ENCODE assay signal across 19 mouse cellular contexts in the genomic region with DNA sequence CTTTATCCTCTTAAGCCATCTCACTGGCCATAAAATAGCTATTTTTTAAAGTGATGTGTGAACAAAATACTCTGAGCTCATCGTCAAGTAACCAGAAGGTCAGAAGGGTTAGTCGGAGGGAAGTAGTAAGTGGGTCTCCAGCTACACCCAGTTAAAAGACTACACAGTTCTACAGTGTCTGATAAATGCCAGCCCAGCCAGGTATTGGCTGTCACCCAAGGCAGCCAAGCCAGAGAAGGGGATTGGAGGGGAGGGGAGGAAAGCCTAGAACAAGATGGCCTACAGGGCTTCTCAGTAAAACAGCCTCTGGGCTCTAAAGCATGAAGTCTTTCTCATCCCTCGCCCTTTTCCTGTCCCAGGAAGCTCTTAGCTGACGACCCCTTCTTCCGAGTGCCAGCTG. TPM values are rescaled to one million over a fixed set of nuclear protein-coding genes. Genes with fewer than 3 reads are reported as not detected.
A peak's percentile ranks its signal among the peaks of the same experiment; 100 is the strongest.
DNase-seq lines count a peak whose midpoint lies in the region; ATAC-seq and TF ChIP-seq lines count a peak whose summit lies in the region.
"Had no signal": no experiment of that assay in that cellular context is flagged by ENCODE, and none has a peak within 500 bp of the region (broad histone marks: within the 10 kb centered on the region; RNA-seq: fewer than 3 reads in every experiment).

No protein-coding gene starts in this region.

- 0 out of 2 replicates have a peak overlapping the region, but pooled peaks have one; percentile 7 for H3K9ac ChIP-seq in heart, embryonic 13.5 days
- no peak overlapping the region for H3K9ac ChIP-seq in hindbrain, postnatal 0 days (replicated peaks; ENCODE audit: low read length)
- H3K9ac ChIP-seq in hindbrain, embryonic 12.5 days, result no peak overlapping the region
- no peak overlapping the region for H3K9ac ChIP-seq in midbrain, postnatal 0 days (replicated peaks; ENCODE audit: low read length, poor library complexity, severe bottlenecking)
- H3K9ac ChIP-seq: embryonic facial prominence, embryonic 13.5 days; forebrain, embryonic 15.5 days; hindbrain, embryonic 13.5 days had no signal

- no peak overlapping the region for H3K4me2 ChIP-seq in heart, embryonic 13.5 days
- H3K4me2 ChIP-seq in hindbrain, postnatal 0 days (ENCODE audit: low read depth, low read length), result no peak overlapping the region
- H3K4me2 ChIP-seq in hindbrain, embryonic 12.5 days (replicated peaks), result no peak overlapping the region
- H3K4me2 ChIP-seq in midbrain, postnatal 0 days (ENCODE audit: low read depth, low read length, poor library complexity, severe bottlenecking), result no peak overlapping the region
- H3K4me2 ChIP-seq: embryonic facial prominence, embryonic 13.5 days; forebrain, embryonic 15.5 days; hindbrain, embryonic 13.5 days had no signal

- TF ChIP-seq POLR2A in cerebellum, adult 2 months (IDR thresholded peaks at IDR 0.05; ENCODE audit: borderline replicate concordance, insufficient read depth, low read length), result no peak

- no peaks in the 10 kb centered on the region for H3K27me3 ChIP-seq in cerebellum, adult 2 months (ENCODE audit: control insufficient read depth, insufficient read depth, low read length)
- no peaks in the 10 kb centered on the region for H3K27me3 ChIP-seq in heart, embryonic 13.5 days (replicated peaks)
- H3K27me3 ChIP-seq in hindbrain, postnatal 0 days (ENCODE audit: insufficient read depth, low read length), result no peaks in the 10 kb centered on the region
- H3K27me3 ChIP-seq in hindbrain, embryonic 12.5 days, result no peaks in the 10 kb centered on the region
- H3K27me3 ChIP-seq in midbrain, postnatal 0 days (ENCODE audit: insufficient read depth, low read length), result no peaks in the 10 kb centered on the region
- no peaks in the 10 kb centered on the region for H3K27me3 ChIP-seq in midbrain, embryonic 10.5 days (ENCODE audit: low read depth, poor library complexity, severe bottlenecking)
- H3K27me3 ChIP-seq: embryonic facial prominence, embryonic 13.5 days; forebrain, embryonic 15.5 days; hindbrain, embryonic 13.5 days; Patski had no signal

- no peak for ATAC-seq in heart, embryonic 13.5 days (ENCODE audit: extremely low read depth, insufficient number of reproducible peaks, low FRiP score, low TSS enrichment)
- 0 out of 2 replicates have a peak, but pooled peaks have one; percentile 38 for ATAC-seq in hindbrain, postnatal 0 days
- ATAC-seq in hindbrain, embryonic 12.5 days (ENCODE audit: low FRiP score), result no peak
- no peak for ATAC-seq in midbrain, postnatal 0 days (ENCODE audit: low FRiP score)
- ATAC-seq: forebrain, embryonic 15.5 days; intestine, embryonic 16.5 days; Patski had no signal

- DNase-seq in cerebellum, postnatal 14 days, result peak; percentile 79 to 84
- no peak for DNase-seq in cerebellum, adult 2 months
- no peak for DNase-seq in heart, adult 9 months (ENCODE audit: low spot score in 2 of 2)
- peak; percentile 24 for DNase-seq in hindbrain, postnatal 0 days (ENCODE audit: low spot score)
- peak; percentile 15 for DNase-seq in midbrain, postnatal 0 days (ENCODE audit: low spot score)
- DNase-seq in midbrain, embryonic 10.5 days (ENCODE audit: low spot score), result no peak
- DNase-seq: adrenal gland, postnatal 14 days; cerebellum, adult 11-12 months; gastrocnemius, postnatal 14 days; heart, postnatal 36 days; kidney, adult 2 months had no signal

- 36% methylated on average over 5 of the region's 5 CpGs for WGBS in cerebellum, adult 2 months
- WGBS in heart, embryonic 13.5 days, result 66% methylated on average over 5 of the region's 5 CpGs
- 60% methylated on average over 5 of the region's 5 CpGs for WGBS in hindbrain, postnatal 0 days
- WGBS in hindbrain, embryonic 12.5 days, result 82% methylated on average over 5 of the region's 5 CpGs
- 84% methylated on average over 5 of the region's 5 CpGs for WGBS in midbrain, postnatal 0 days
- WGBS in midbrain, embryonic 10.5 days, result 91% methylated on average over 5 of the region's 5 CpGs

- H3K36me3 ChIP-seq in heart, embryonic 13.5 days, result peaks cover 26% of the 10 kb centered on the region
- H3K36me3 ChIP-seq in hindbrain, postnatal 0 days (ENCODE audit: insufficient read depth, low read length), result peaks cover 6% of the 10 kb centered on the region
- H3K36me3 ChIP-seq in hindbrain, embryonic 12.5 days, result peaks cover 45% of the 10 kb centered on the region
- H3K36me3 ChIP-seq in midbrain, postnatal 0 days (ENCODE audit: insufficient read depth, low read length), result peaks cover 16% of the 10 kb centered on the region; the same call in 1 of the 2 replicates
- peaks cover 56% of the 10 kb centered on the region for H3K36me3 ChIP-seq in midbrain, embryonic 10.5 days

- no peak for TF ChIP-seq CTCF in cerebellum, adult 2 months (IDR thresholded peaks at IDR 0.05; ENCODE audit: borderline replicate concordance, insufficient read depth, low read depth, low read length)
- no peak for TF ChIP-seq CTCF in hindbrain, postnatal 0 days (IDR thresholded peaks at IDR 0.05; ENCODE audit: low read depth)
- TF ChIP-seq CTCF in midbrain, postnatal 0 days (IDR thresholded peaks at IDR 0.05), result no peak

- no peaks in the 10 kb centered on the region for H3K9me3 ChIP-seq in heart, embryonic 13.5 days
- H3K9me3 ChIP-seq in hindbrain, postnatal 0 days (ENCODE audit: low read length), result no peaks in the 10 kb centered on the region
- H3K9me3 ChIP-seq in hindbrain, embryonic 12.5 days (replicated peaks), result no peaks in the 10 kb centered on the region
- no peaks in the 10 kb centered on the region for H3K9me3 ChIP-seq in midbrain, postnatal 0 days (ENCODE audit: low read length)
- no peaks in the 10 kb centered on the region for H3K9me3 ChIP-seq in midbrain, embryonic 10.5 days (replicated peaks)
- H3K9me3 ChIP-seq: embryonic facial prominence, embryonic 13.5 days; forebrain, embryonic 15.5 days; hindbrain, embryonic 13.5 days had no signal

- H3K27ac ChIP-seq in cerebellum, adult 2 months (ENCODE audit: insufficient read depth, low read length), result no peak overlapping the region
- H3K27ac ChIP-seq in heart, embryonic 13.5 days (replicated peaks), result no peak overlapping the region
- no peak overlapping the region for H3K27ac ChIP-seq in hindbrain, postnatal 0 days
- H3K27ac ChIP-seq in hindbrain, embryonic 12.5 days, result no peak overlapping the region
- H3K27ac ChIP-seq in midbrain, postnatal 0 days (ENCODE audit: low read depth, low read length), result no peak overlapping the region
- no peak overlapping the region for H3K27ac ChIP-seq in midbrain, embryonic 10.5 days (replicated peaks)
- H3K27ac ChIP-seq: embryonic facial prominence, embryonic 13.5 days; forebrain, embryonic 15.5 days; hindbrain, embryonic 13.5 days had no signal

- H3K4me3 ChIP-seq in cerebellum, adult 2 months (replicated peaks; ENCODE audit: insufficient read depth, low read depth, low read length), result no peak overlapping the region
- H3K4me3 ChIP-seq in heart, embryonic 13.5 days, result no peak overlapping the region
- H3K4me3 ChIP-seq in hindbrain, postnatal 0 days (ENCODE audit: low read length), result no peak overlapping the region
- no peak overlapping the region for H3K4me3 ChIP-seq in hindbrain, embryonic 12.5 days
- H3K4me3 ChIP-seq in midbrain, postnatal 0 days (ENCODE audit: low read depth, low read length), result no peak overlapping the region
- no peak overlapping the region for H3K4me3 ChIP-seq in midbrain, embryonic 10.5 days
- H3K4me3 ChIP-seq: embryonic facial prominence, embryonic 13.5 days; forebrain, embryonic 15.5 days; hindbrain, embryonic 13.5 days had no signal

- H3K4me1 ChIP-seq in cerebellum, adult 2 months (ENCODE audit: control insufficient read depth, insufficient read depth, low read length), result no peaks in the 10 kb centered on the region; the same call in 1 of the 2 replicates
- H3K4me1 ChIP-seq in heart, embryonic 13.5 days, result peaks cover 4% of the 10 kb centered on the region; the same call in 1 of the 2 replicates
- H3K4me1 ChIP-seq in hindbrain, postnatal 0 days (ENCODE audit: insufficient read depth, low read length), result no peaks in the 10 kb centered on the region
- H3K4me1 ChIP-seq in hindbrain, embryonic 12.5 days, result no peaks in the 10 kb centered on the region
- H3K4me1 ChIP-seq in midbrain, postnatal 0 days (ENCODE audit: insufficient read depth, low read length), result no peaks in the 10 kb centered on the region
- no peaks in the 10 kb centered on the region for H3K4me1 ChIP-seq in midbrain, embryonic 10.5 days
- H3K4me1 ChIP-seq: embryonic facial prominence, embryonic 13.5 days; forebrain, embryonic 15.5 days; hindbrain, embryonic 13.5 days had no signal

RNA-seq across cellular contexts. Expression of a gene that starts 8.3 kb away (rescaled TPM):
- 56.7 and 64.1 TPM in 2 replicates for polyA plus RNA-seq in cerebellum, adult 2 months (2012; rRNA removed)
- polyA plus RNA-seq in heart, embryonic 13.5 days (2015; fragmentation: Nextera tagmentation; extraction: Ambion mirVana), result 8.3 and 8.8 TPM in 2 replicates
- 140 and 161 TPM in 2 replicates for total RNA-seq in hindbrain, postnatal 0 days (2014; rRNA removed)
- polyA plus RNA-seq in hindbrain, postnatal 0 days (2015; fragmentation: Nextera tagmentation; extraction: Ambion mirVana), result 55.9 and 59.5 TPM in 2 replicates
- 60.2 and 63.0 TPM in 2 replicates for polyA plus RNA-seq in hindbrain, embryonic 12.5 days (2016; fragmentation: Nextera tagmentation; extraction: Ambion mirVana)
- total RNA-seq in midbrain, postnatal 0 days (2014; rRNA removed), result 111 and 147 TPM in 2 replicates
- polyA plus RNA-seq in midbrain, postnatal 0 days (2015; fragmentation: Nextera tagmentation; extraction: Ambion mirVana), result 59.8 and 60.9 TPM in 2 replicates
- polyA plus RNA-seq in midbrain, embryonic 10.5 days (2016; fragmentation: Nextera tagmentation; extraction: Ambion mirVana), result 21.0 and 25.7 TPM in 2 replicates
- polyA plus RNA-seq: activated CD4-positive, CD25-positive, alpha-beta regulatory T cell, adult 4 months had no signal

RNA-seq across cellular contexts. Expression of a gene that starts 17.1 kb away (rescaled TPM):
- polyA plus RNA-seq in cerebellum, adult 2 months (2012; rRNA removed), result 20.8 and 23.9 TPM in 2 replicates
- 10.2 and 12.0 TPM in 2 replicates for polyA plus RNA-seq in heart, embryonic 13.5 days (2015; fragmentation: Nextera tagmentation; extraction: Ambion mirVana)
- 26.5 and 27.6 TPM in 2 replicates for total RNA-seq in hindbrain, postnatal 0 days (2014; rRNA removed)
- 16.7 and 20.4 TPM in 2 replicates for polyA plus RNA-seq in hindbrain, postnatal 0 days (2015; fragmentation: Nextera tagmentation; extraction: Ambion mirVana)
- polyA plus RNA-seq in hindbrain, embryonic 12.5 days (2016; fragmentation: Nextera tagmentation; extraction: Ambion mirVana), result 23.2 and 24.3 TPM in 2 replicates
- 24.8 and 26.0 TPM in 2 replicates for total RNA-seq in midbrain, postnatal 0 days (2014; rRNA removed)
- polyA plus RNA-seq in midbrain, postnatal 0 days (2015; fragmentation: Nextera tagmentation; extraction: Ambion mirVana), result 15.1 and 16.7 TPM in 2 replicates
- polyA plus RNA-seq in midbrain, embryonic 10.5 days (2016; fragmentation: Nextera tagmentation; extraction: Ambion mirVana), result 23.1 and 24.1 TPM in 2 replicates

RNA-seq across cellular contexts. Expression of a gene that starts 21.5 kb away (rescaled TPM):
- polyA plus RNA-seq in cerebellum, adult 2 months (2012; rRNA removed), result 12.4 and 13.2 TPM in 2 replicates
- 2.3 and 3.3 TPM in 2 replicates for polyA plus RNA-seq in heart, embryonic 13.5 days (2015; fragmentation: Nextera tagmentation; extraction: Ambion mirVana)
- 14.3 and 18.8 TPM in 2 replicates for total RNA-seq in hindbrain, postnatal 0 days (2014; rRNA removed)
- polyA plus RNA-seq in hindbrain, postnatal 0 days (2015; fragmentation: Nextera tagmentation; extraction: Ambion mirVana), result 3.3 and 4.0 TPM in 2 replicates
- 10.2 and 10.7 TPM in 2 replicates for polyA plus RNA-seq in hindbrain, embryonic 12.5 days (2016; fragmentation: Nextera tagmentation; extraction: Ambion mirVana)
- total RNA-seq in midbrain, postnatal 0 days (2014; rRNA removed), result 15.3 and 17.3 TPM in 2 replicates
- 4.7 and 5.4 TPM in 2 replicates for polyA plus RNA-seq in midbrain, postnatal 0 days (2015; fragmentation: Nextera tagmentation; extraction: Ambion mirVana)
- polyA plus RNA-seq in midbrain, embryonic 10.5 days (2016; fragmentation: Nextera tagmentation; extraction: Ambion mirVana), result 5.3 and 5.9 TPM in 2 replicates

RNA-seq across cellular contexts. Expression of a gene that starts 53.9 kb away (rescaled TPM):
- 158 and 173 TPM in 2 replicates for polyA plus RNA-seq in cerebellum, adult 2 months (2012; rRNA removed)
- polyA plus RNA-seq in heart, embryonic 13.5 days (2015; fragmentation: Nextera tagmentation; extraction: Ambion mirVana), result 158 TPM in 2 replicates
- 128 and 131 TPM in 2 replicates for total RNA-seq in hindbrain, postnatal 0 days (2014; rRNA removed)
- polyA plus RNA-seq in hindbrain, postnatal 0 days (2015; fragmentation: Nextera tagmentation; extraction: Ambion mirVana), result 142 and 147 TPM in 2 replicates
- polyA plus RNA-seq in hindbrain, embryonic 12.5 days (2016; fragmentation: Nextera tagmentation; extraction: Ambion mirVana), result 233 and 254 TPM in 2 replicates
- total RNA-seq in midbrain, postnatal 0 days (2014; rRNA removed), result 138 and 142 TPM in 2 replicates
- 147 and 151 TPM in 2 replicates for polyA plus RNA-seq in midbrain, postnatal 0 days (2015; fragmentation: Nextera tagmentation; extraction: Ambion mirVana)
- 399 and 409 TPM in 2 replicates for polyA plus RNA-seq in midbrain, embryonic 10.5 days (2016; fragmentation: Nextera tagmentation; extraction: Ambion mirVana)

RNA-seq across cellular contexts. Expression of a gene that starts 54.3 kb away (rescaled TPM):
- polyA plus RNA-seq in cerebellum, adult 2 months (2012; rRNA removed), result 17.9 and 18.8 TPM in 2 replicates
- 2.9 and 3.1 TPM in 2 replicates for polyA plus RNA-seq in heart, embryonic 13.5 days (2015; fragmentation: Nextera tagmentation; extraction: Ambion mirVana)
- total RNA-seq in hindbrain, postnatal 0 days (2014; rRNA removed), result 5.5 and 6.1 TPM in 2 replicates
- polyA plus RNA-seq in hindbrain, postnatal 0 days (2015; fragmentation: Nextera tagmentation; extraction: Ambion mirVana), result 2.1 and 2.5 TPM in 2 replicates
- polyA plus RNA-seq in hindbrain, embryonic 12.5 days (2016; fragmentation: Nextera tagmentation; extraction: Ambion mirVana), result 3.2 and 3.9 TPM in 2 replicates
- total RNA-seq in midbrain, postnatal 0 days (2014; rRNA removed), result 5.9 and 8.7 TPM in 2 replicates
- 2.3 and 2.8 TPM in 2 replicates for polyA plus RNA-seq in midbrain, postnatal 0 days (2015; fragmentation: Nextera tagmentation; extraction: Ambion mirVana)
- polyA plus RNA-seq in midbrain, embryonic 10.5 days (2016; fragmentation: Nextera tagmentation; extraction: Ambion mirVana), result 3.5 and 4.2 TPM in 2 replicates

Comparison
In these comparisons a context has a peak if more than half of its experiments do, and no peak if none do; other contexts are left out.
1. DNase-seq: peak in cerebellum, postnatal 14 days (2 of 2), hindbrain, postnatal 0 days (single experiment) and midbrain, postnatal 0 days (single experiment); none in cerebellum, adult 2 months (0 of 2), heart, adult 9 months (0 of 2) and midbrain, embryonic 10.5 days (single experiment).